Mouse (Mus musculus): ENCODE measurements around the gene Dlgap4. TPM values are rescaled to one million over a fixed set of nuclear protein-coding genes. Genes with fewer than 3 reads are reported as not detected.
A peak's percentile ranks its signal among the peaks of the same experiment; 100 is the strongest.

The Dlgap4 gene
- total and polyA plus RNA-seq, 3 experiments: 10.4 to 39.6 TPM; not detected in 1

GRCm38 (mm10) chr2:156658221-156658620 is 44.7 kb downstream of the Dlgap4 start:
- Histone ChIP-seq H3K4me1 (ENCODE audit: control insufficient read depth in 1 of 2, insufficient read depth in 2 of 2, low read length in 2 of 2) (no peaks in the 10 kb centered on the region), H3K9ac (ENCODE audit: control insufficient read depth, low read depth, low read length, poor library complexity, severe bottlenecking) (no peak overlapping the region), H3K4me3 (ENCODE audit: control insufficient read depth in 1 of 2, insufficient read depth in 1 of 2, low read depth in 2 of 2, low read length in 2 of 2) (no peak overlapping the region), H3K27me3 (ENCODE audit: control insufficient read depth in 1 of 2, insufficient read depth in 2 of 2, low read length in 2 of 2) (peaks cover 0 to 2% of the 10 kb centered on the region in 2 experiments; a peak in 1 of 4 replicates), H3K9me3 (replicated peaks; ENCODE audit: insufficient read depth, low read length) (no peaks in the 10 kb centered on the region), H3K27ac (ENCODE audit: control insufficient read depth, low read depth, low read length) (no peak overlapping the region), H3K79me2 (ENCODE audit: control insufficient read depth, insufficient read depth, low read length, poor library complexity) (no peaks in the 10 kb centered on the region), H3K36me3 (ENCODE audit: control insufficient read depth in 1 of 2, insufficient read depth in 2 of 2, low read length in 2 of 2) (no peaks in the 10 kb centered on the region)
- DNase-seq (ENCODE audit: low read depth, low spot score): no peak
- TF ChIP-seq SMC3 (IDR thresholded peaks at IDR 0.05; ENCODE audit: low read depth, low read length): no peak
- TF ChIP-seq E2F4 (IDR thresholded peaks at IDR 0.05; ENCODE audit: borderline replicate concordance, low read depth, low read length): no peak
- no peak for TF ChIP-seq ZC3H11A (IDR thresholded peaks at IDR 0.05; ENCODE audit: low read depth, low read length)
- TF ChIP-seq TCF12 (IDR thresholded peaks at IDR 0.05; ENCODE audit: low read depth, low read length): no peak
- TF ChIP-seq POLR2AphosphoS2 (IDR thresholded peaks at IDR 0.05; ENCODE audit: low read length): no peak
- no peak for TF ChIP-seq MYB (IDR thresholded peaks at IDR 0.05; ENCODE audit: low read depth, low read length)
- TF ChIP-seq ZMIZ1 (IDR thresholded peaks at IDR 0.05; ENCODE audit: low read depth, low read length): no peak
- TF ChIP-seq EP300 (IDR thresholded peaks at IDR 0.05; ENCODE audit: low read depth in 1 of 2, low read length in 2 of 2): no peak
- TF ChIP-seq USF1 (IDR thresholded peaks at IDR 0.05; ENCODE audit: low read depth, low read length): no peak
- TF ChIP-seq POLR2AphosphoS5 (IDR thresholded peaks at IDR 0.05; ENCODE audit: borderline replicate concordance, low read depth, low read length): no peak
- no peak for TF ChIP-seq NRF1 (IDR thresholded peaks at IDR 0.05; ENCODE audit: insufficient read depth, low read depth, low read length, poor library complexity, severe bottlenecking)
- TF ChIP-seq RCOR1 (IDR thresholded peaks at IDR 0.05; ENCODE audit: low read depth, low read length): no peak
- TF ChIP-seq POLR2A (IDR thresholded peaks at IDR 0.05; ENCODE audit: control insufficient read depth in 1 of 2, insufficient read depth in 1 of 2, low read depth in 1 of 2, low read length in 2 of 2, poor library complexity in 1 of 2): no peak
- no peak for TF ChIP-seq MAFK (IDR thresholded peaks at IDR 0.05; ENCODE audit: borderline replicate concordance, low read depth, low read length)
- no peak for TF ChIP-seq CTCF (IDR thresholded peaks at IDR 0.05 in 2 of 3, conservative IDR thresholded peaks at IDR 0.05 in 1 of 3; ENCODE audit: control insufficient read depth in 1 of 3, insufficient read depth in 1 of 3, low read depth in 2 of 3, low read length in 3 of 3, poor library complexity in 1 of 3, severe bottlenecking in 1 of 3)

GRCm38 (mm10) chr2:156658751-156659150 is 45.2 kb downstream of the Dlgap4 start:
- H3K27me3 ChIP-seq (ENCODE audit: control insufficient read depth in 1 of 2, insufficient read depth in 2 of 2, low read length in 2 of 2): peaks cover 0 to 2% of the 10 kb centered on the region in 2 experiments; a peak in 1 of 4 replicates

More at GRCm38 (mm10) chr2:156658751-156659150, 45.2 kb downstream of the Dlgap4 start:
- DNase-seq (ENCODE audit: low read depth, low spot score): peak; percentile 16
- Histone ChIP-seq H3K27ac (ENCODE audit: control insufficient read depth, low read depth, low read length) (no peak overlapping the region), H3K9ac (ENCODE audit: control insufficient read depth, low read depth, low read length, poor library complexity, severe bottlenecking) (no peak overlapping the region), H3K9me3 (replicated peaks; ENCODE audit: insufficient read depth, low read length) (no peaks in the 10 kb centered on the region), H3K4me1 (ENCODE audit: control insufficient read depth in 1 of 2, insufficient read depth in 2 of 2, low read length in 2 of 2) (no peaks in the 10 kb centered on the region), H3K4me3 (ENCODE audit: control insufficient read depth in 1 of 2, insufficient read depth in 1 of 2, low read depth in 2 of 2, low read length in 2 of 2) (no peak overlapping the region), H3K36me3 (ENCODE audit: control insufficient read depth in 1 of 2, insufficient read depth in 2 of 2, low read length in 2 of 2) (no peaks in the 10 kb centered on the region), H3K79me2 (ENCODE audit: control insufficient read depth, insufficient read depth, low read length, poor library complexity) (no peaks in the 10 kb centered on the region)
- no peak for TF ChIP-seq GABPA (IDR thresholded peaks at IDR 0.05; ENCODE audit: low read depth, low read length)
- TF ChIP-seq CTCF (IDR thresholded peaks at IDR 0.05 in 2 of 3, conservative IDR thresholded peaks at IDR 0.05 in 1 of 3; ENCODE audit: control insufficient read depth in 1 of 3, insufficient read depth in 1 of 3, low read depth in 2 of 3, low read length in 3 of 3, poor library complexity in 1 of 3, severe bottlenecking in 1 of 3): peak; percentile 25 to 45 (median 33); a peak in 5 of 6 replicates
- no peak for TF ChIP-seq ZKSCAN1 (IDR thresholded peaks at IDR 0.05; ENCODE audit: low read depth, low read length)
- no peak for TF ChIP-seq TAL1 (IDR thresholded peaks at IDR 0.05; ENCODE audit: low read length)
- TF ChIP-seq SMC3 (IDR thresholded peaks at IDR 0.05; ENCODE audit: low read depth, low read length): 0 out of 2 replicates have a peak, but pooled peaks have one; percentile 5
